Mouse (Mus musculus) midbrain, embryonic 14.5 days (tissue): ENCODE measurements at regions not wholly inside any gene's neighbourhood (a gene's known extent, or its start where the extent isn't known, plus 50 kb on each side); places are given as distances from the start of the nearest gene placed in this dataset.

Experiments used
- ATAC-seq: fragments of 200-750 bp; cut with Nextera tagmentation; 2 replicates; pipeline ENCODE4 v1.8.0; 2017; ENCODE audit warnings: moderate number of reproducible peaks, moderate library complexity; ENCODE audit not compliant: low FRiP score, low TSS enrichment
- DNase-seq: peaks from one replicate; pipeline ENCODE4 v3.0.0-alpha.2; 2015
- H3K27ac ChIP-seq: fragments of 300-500 bp; sonication (generic); replicated peaks from 2 replicates; pipeline ENCODE4 v1.5.1; 2014; ENCODE audit warnings: mild to moderate bottlenecking, low read depth, low read length, moderate library complexity
- H3K27me3 ChIP-seq: fragments of 300-500 bp; sonication (generic); 2 replicates; pipeline ENCODE4 v1.6.1; 2014; ENCODE audit warnings: low read length, control low read depth, mixed read lengths; ENCODE audit not compliant: control insufficient read depth, insufficient read depth
- H3K36me3 ChIP-seq: fragments of 300-500 bp; sonication (generic); 2 replicates; pipeline ENCODE4 v1.6.1; 2014; ENCODE audit warnings: low read length, control low read depth; ENCODE audit not compliant: control insufficient read depth, insufficient read depth
- H3K4me1 ChIP-seq: fragments of 300-500 bp; sonication (generic); 2 replicates; pipeline ENCODE4 v1.6.1; 2014; ENCODE audit warnings: mild to moderate bottlenecking, antibody characterized with exemption, low read length, control low read depth; ENCODE audit not compliant: control insufficient read depth, insufficient read depth
- H3K4me2 ChIP-seq: fragments of 300-500 bp; sonication (generic); 2 replicates; pipeline ENCODE4 v1.6.1; 2014; ENCODE audit warnings: mild to moderate bottlenecking, low read length, moderate library complexity
- H3K4me3 ChIP-seq: fragments of 300-500 bp; sonication (generic); replicated peaks from 2 replicates; pipeline ENCODE4 v1.5.1; 2014; ENCODE audit warnings: low read depth, low read length
- H3K9ac ChIP-seq: fragments of 300-500 bp; sonication (generic); replicated peaks from 2 replicates; pipeline ENCODE4 v1.6.1; 2014; ENCODE audit warnings: mild to moderate bottlenecking, low read length, moderate library complexity
- H3K9me3 ChIP-seq: fragments of 300-500 bp; sonication (generic); 2 replicates; pipeline ENCODE4 v1.6.1; 2016; ENCODE audit warnings: low read length, control low read depth, mixed read lengths; ENCODE audit not compliant: control insufficient read depth
- WGBS: fragments of 180-500 bp; shearing (Covaris S2); extraction: QIAGEN DNeasy Blood & Tissue Kit; methylation state at CpG from one replicate; pipeline ENCODE4 v1.1.7; 2014; 5-methylcytosine and 5-hydroxymethylcytosine counted together

DNA sequence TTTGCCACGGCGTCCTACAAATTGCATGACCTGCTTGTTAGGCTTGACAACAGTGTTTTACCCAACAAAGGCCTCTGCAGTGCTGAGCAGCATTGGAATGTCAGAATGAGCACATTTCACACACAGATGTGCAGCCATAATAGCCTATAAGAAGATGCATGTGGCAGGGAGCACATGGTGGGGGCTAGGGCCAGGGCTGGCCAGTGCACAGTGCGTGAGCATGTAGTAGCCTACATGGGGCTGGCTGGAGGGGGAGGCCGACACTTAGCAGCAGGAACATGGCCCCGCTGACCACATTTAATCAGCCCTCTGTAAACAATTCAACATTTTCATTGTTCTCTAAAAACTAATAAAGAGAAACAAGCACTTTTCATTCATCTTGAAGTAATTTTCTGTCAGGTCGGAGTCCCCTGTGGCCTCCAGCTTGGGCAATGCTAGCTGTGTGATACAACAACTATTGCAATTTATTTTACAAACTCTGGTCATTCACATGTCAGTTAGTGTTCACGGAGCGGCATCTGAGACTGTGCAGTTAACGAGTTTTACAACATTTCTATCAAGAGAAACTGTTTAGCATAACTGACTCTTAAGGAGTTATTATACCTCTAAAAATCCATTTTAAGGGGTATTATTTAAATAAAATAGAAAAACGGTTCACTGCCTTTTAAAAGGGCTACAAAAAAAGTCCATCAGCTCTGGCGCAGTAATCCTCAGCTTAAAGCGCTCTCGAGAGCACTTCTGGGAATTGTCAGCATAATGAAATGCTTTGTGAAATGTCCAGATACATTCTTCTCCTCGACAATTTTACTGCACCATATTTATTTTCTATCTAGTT, 246.6 kb upstream of the Nr2f1 start:
- peak overlapping the region; percentile 6; the same call in 1 of the 2 replicates for H3K9ac ChIP-seq
- H3K4me3 ChIP-seq, result peak overlapping the region; percentile 7
- DNase-seq (peak; percentile 78), ATAC-seq (peak; percentile 73)
- peak overlapping the region; percentile 52; the same call in 1 of the 2 replicates for H3K27ac ChIP-seq
- H3K27me3 ChIP-seq, result no peaks in the 10 kb centered on the region
- H3K9me3 ChIP-seq, result no peaks in the 10 kb centered on the region
- H3K36me3 ChIP-seq, result no peaks in the 10 kb centered on the region
- 5% methylated on average over 14 of the region's 14 CpGs for WGBS
- peaks cover 26% of the 10 kb centered on the region for H3K4me1 ChIP-seq
- peak overlapping the region; percentile 47 for H3K4me2 ChIP-seq

DNA sequence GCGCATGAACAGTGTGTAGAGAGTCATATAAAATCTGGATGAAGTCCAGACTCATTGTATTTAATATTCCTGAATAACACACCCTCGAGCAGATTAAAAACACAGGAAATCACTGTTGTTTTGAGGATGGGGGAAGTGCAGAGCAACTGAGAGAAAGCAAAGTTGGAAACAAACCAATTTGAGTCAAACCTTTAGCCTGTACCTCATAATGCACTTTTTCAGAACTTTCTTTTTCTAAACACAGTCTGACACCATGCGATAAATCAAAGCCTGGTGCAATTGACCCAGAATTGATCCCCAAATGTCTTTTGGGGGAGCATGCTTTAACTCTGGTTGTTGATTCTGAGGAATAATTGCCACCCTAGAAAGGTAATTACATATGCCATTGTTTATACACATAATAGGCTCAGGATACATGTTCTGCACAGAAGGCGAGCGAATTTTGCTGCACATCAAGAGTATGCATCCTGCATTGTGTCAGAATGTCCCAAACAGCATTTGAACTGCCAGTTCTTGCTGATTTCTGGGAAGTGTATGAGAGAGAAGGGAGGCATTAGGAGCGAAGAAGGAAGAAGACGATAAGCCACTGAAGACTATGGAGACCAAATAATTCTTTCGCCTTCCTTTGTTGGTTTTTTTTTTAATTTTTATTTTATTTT, 245.3 kb upstream of the Nr2f1 start:
- no peaks in the 10 kb centered on the region for H3K9me3 ChIP-seq
- H3K27ac ChIP-seq, result no peak overlapping the region
- H3K27me3 ChIP-seq, result no peaks in the 10 kb centered on the region
- no peak overlapping the region for H3K4me3 ChIP-seq
- peak; percentile 9 for DNase-seq
- no peak overlapping the region for H3K4me2 ChIP-seq
- WGBS, result 65% methylated on average over 8 of the region's 8 CpGs
- H3K36me3 ChIP-seq, result no peaks in the 10 kb centered on the region
- ATAC-seq, result no peak
- H3K4me1 ChIP-seq, result peaks cover 26% of the 10 kb centered on the region
- H3K9ac ChIP-seq, result no peak overlapping the region

GRCm38 (mm10) chr13:78428469-78428868, 228.9 kb upstream of the Nr2f1 start:
- DNase-seq, result peak; percentile 6

GRCm38 (mm10) chr13:78428084-78428445, 228.5 kb upstream of the Nr2f1 start:
- H3K4me2 ChIP-seq, result peak overlapping the region; percentile 60
- H3K4me1 ChIP-seq, result peaks cover 18% of the 10 kb centered on the region
- ATAC-seq (peak; percentile 26; the same call in 1 of the 2 replicates), DNase-seq (peak; percentile 47)
- H3K36me3 ChIP-seq, result no peaks in the 10 kb centered on the region
- WGBS, result 4% methylated on average over 9 of the region's 9 CpGs
- peak overlapping the region; percentile 73 for H3K27ac ChIP-seq
- 0 out of 2 replicates have a peak overlapping the region, but pooled peaks have one; percentile 34 for H3K9ac ChIP-seq
- no peaks in the 10 kb centered on the region for H3K9me3 ChIP-seq
- H3K4me3 ChIP-seq, result peak overlapping the region; percentile 32
- H3K27me3 ChIP-seq, result no peaks in the 10 kb centered on the region

More at GRCm38 (mm10) chr13:78428469-78428868, 228.9 kb upstream of the Nr2f1 start:
- Histone ChIP-seq H3K36me3 (no peaks in the 10 kb centered on the region), H3K4me1 (peaks cover 18% of the 10 kb centered on the region), H3K4me2 (peak overlapping the region; percentile 60), H3K9ac (no peak overlapping the region), H3K27ac (peak overlapping the region; percentile 73), H3K4me3 (peak overlapping the region; percentile 32; the same call in 1 of the 2 replicates), H3K27me3 (no peaks in the 10 kb centered on the region), H3K9me3 (no peaks in the 10 kb centered on the region)
- ATAC-seq, result no peak
- 33% methylated on average over 4 of the region's 4 CpGs for WGBS

GRCm38 (mm10) chr13:78427141-78428083, 227.9 kb upstream of the Nr2f1 start:
- Histone ChIP-seq H3K4me3 (peak overlapping the region; percentile 32), H3K36me3 (no peaks in the 10 kb centered on the region), H3K4me2 (peak overlapping the region; percentile 60), H3K4me1 (peaks cover 18% of the 10 kb centered on the region), H3K27ac (peak overlapping the region; percentile 73), H3K9ac (peak overlapping the region; percentile 51; the same call in 1 of the 2 replicates), H3K9me3 (no peaks in the 10 kb centered on the region), H3K27me3 (no peaks in the 10 kb centered on the region)
- WGBS, result 1% methylated on average over 24 of the region's 24 CpGs
- DNase-seq (peak; percentile 81), ATAC-seq (peak; percentile 90)

GRCm38 (mm10) chr13:78426306-78426921, 226.9 kb upstream of the Nr2f1 start:
- Histone ChIP-seq H3K9ac (no peak overlapping the region), H3K4me3 (no peak overlapping the region), H3K27me3 (no peaks in the 10 kb centered on the region), H3K27ac (no peak overlapping the region), H3K9me3 (no peaks in the 10 kb centered on the region), H3K4me2 (peak overlapping the region; percentile 60), H3K36me3 (no peaks in the 10 kb centered on the region), H3K4me1 (peaks cover 18% of the 10 kb centered on the region)
- peak; percentile 44 for DNase-seq
- ATAC-seq, result no peak
- 23% methylated on average over 8 of the region's 8 CpGs for WGBS

DNA sequence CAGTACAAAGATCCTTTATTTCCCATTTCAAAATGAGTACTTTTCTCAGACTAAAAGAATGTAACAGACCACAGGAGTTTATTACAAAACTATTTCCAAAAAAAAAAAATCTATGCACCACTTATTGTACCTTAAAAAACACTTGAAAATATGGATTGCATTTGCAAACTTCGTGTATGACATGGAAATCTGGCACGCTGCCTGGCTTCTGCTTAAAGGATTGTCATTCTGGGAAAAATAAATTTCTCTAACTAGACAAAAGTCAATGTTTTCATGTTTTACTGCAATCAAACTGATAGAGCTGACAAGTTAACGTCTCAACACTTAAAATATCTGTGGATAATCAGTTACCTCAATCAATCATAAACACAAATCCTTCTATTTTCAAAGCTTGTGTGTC, 205.5 kb upstream of the Nr2f1 start:
- Histone ChIP-seq H3K36me3 (no peaks in the 10 kb centered on the region), H3K9me3 (no peaks in the 10 kb centered on the region), H3K27ac (no peak overlapping the region), H3K4me3 (no peak overlapping the region), H3K27me3 (no peaks in the 10 kb centered on the region), H3K4me1 (no peaks in the 10 kb centered on the region), H3K9ac (no peak overlapping the region), H3K4me2 (no peak overlapping the region)
- WGBS, result 81% methylated on average over 3 of the region's 3 CpGs
- no peak for ATAC-seq
- no peak for DNase-seq

DNA sequence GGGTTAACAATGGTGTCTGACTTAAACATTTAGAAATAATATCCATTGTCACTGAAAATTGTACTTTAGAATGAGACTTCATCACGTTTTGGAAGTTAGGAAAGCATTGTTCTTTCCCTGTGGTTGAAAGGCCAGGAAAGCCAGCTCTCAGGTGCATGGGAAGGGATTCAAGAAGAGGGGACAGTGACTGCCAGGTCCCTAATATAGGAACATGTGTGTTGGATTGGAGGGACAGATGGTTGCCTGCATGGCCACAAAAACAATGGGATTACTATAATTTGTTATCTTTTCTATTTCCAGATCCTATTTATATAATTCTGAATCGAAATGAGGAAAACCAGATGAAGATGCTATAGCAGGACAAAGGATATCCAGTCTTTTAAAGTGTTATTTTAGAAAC, 184.2 kb upstream of the Nr2f1 start:
- WGBS, result 69% methylated on average over 2 of the region's 2 CpGs
- Histone ChIP-seq H3K9me3 (no peaks in the 10 kb centered on the region), H3K4me3 (no peak overlapping the region), H3K4me2 (no peak overlapping the region), H3K4me1 (no peaks in the 10 kb centered on the region), H3K27ac (no peak overlapping the region), H3K27me3 (no peaks in the 10 kb centered on the region), H3K9ac (no peak overlapping the region), H3K36me3 (no peaks in the 10 kb centered on the region)
- ATAC-seq (no peak), DNase-seq (no peak)
